Mouse (Mus musculus): ENCODE measurements at regions not wholly inside any gene's neighbourhood (a gene's known extent, or its start where the extent isn't known, plus 50 kb on each side); places are given as distances from the start of the nearest gene placed in this dataset.

DNA sequence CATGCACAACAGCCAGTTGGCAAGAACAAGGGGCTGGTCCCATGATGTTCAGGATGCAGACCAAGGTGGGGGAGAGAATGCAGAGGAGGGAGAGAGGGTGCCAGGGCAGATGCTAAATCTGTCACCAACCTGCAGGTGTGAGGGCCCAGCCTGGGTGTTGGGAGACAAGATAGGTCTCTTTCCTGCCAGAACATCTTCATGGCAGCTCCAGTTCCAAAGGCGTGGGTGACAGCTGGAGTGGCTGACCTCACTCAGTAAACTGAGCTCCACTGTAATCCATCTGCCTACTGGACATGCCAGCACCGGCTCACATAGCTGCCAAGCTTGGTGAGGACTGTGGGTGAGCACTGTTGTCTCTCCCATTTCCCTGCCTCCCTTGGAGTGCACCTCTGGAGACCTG, 129.9 kb downstream of the Ndufa10 start:
- Histone ChIP-seq H3K27me3 (ENCODE audit: control insufficient read depth, insufficient read depth, low read length) (no peaks in the 10 kb centered on the region), H3K27ac (ENCODE audit: low read length) (peak overlapping the region; percentile 10; the same call in 1 of the 2 replicates), H3K4me3 (ENCODE audit: low read length) (no peak overlapping the region), H3K9ac (ENCODE audit: low read length) (no peak overlapping the region), H3K9me3 (replicated peaks; ENCODE audit: control insufficient read depth, low read length) (0 out of 2 replicates have a peak, but pooled peaks cover 5% of the 10 kb centered on the region), H3K36me3 (ENCODE audit: control insufficient read depth, insufficient read depth) (no peaks in the 10 kb centered on the region), H3K4me1 (ENCODE audit: control insufficient read depth, insufficient read depth, low read length) (peaks cover 18% of the 10 kb centered on the region), H3K4me2 (ENCODE audit: low read depth, low read length) (no peak overlapping the region)
- 47% methylated on average over 2 of the region's 2 CpGs for WGBS
- peak; percentile 68 for ATAC-seq (replicated peaks; ENCODE audit: extremely low read depth, insufficient read depth, low FRiP score)

DNA sequence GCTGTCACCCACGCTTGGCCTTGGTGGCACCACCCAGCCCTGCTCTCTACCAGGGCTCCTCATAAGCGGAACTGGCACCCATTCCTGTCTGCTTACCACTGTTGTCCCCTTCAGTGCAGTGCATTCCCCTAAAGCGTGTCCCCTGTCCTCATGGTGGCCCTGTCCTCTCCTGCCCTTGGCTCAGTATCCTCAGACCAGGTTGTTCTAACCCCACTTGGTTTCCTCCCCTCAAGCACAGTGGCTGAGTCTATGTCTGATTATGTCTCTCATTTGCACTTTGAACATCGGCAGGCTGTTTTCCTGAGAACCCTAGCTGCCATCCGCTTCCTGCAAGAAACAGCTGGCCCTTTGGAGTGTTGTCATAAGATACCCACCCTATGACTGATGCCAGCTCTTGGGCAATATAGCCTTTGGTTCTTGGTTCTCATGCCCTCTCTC, 130.5 kb downstream of the Ndufa10 start:
- peaks cover 21% of the 10 kb centered on the region for H3K4me1 ChIP-seq (ENCODE audit: control insufficient read depth, insufficient read depth, low read length)
- no peak overlapping the region for H3K9ac ChIP-seq (ENCODE audit: low read length)
- no peak overlapping the region for H3K4me3 ChIP-seq (ENCODE audit: low read length)
- peak overlapping the region; percentile 10; the same call in 1 of the 2 replicates for H3K27ac ChIP-seq (ENCODE audit: low read length)
- 0 out of 2 replicates have a peak, but pooled peaks cover 5% of the 10 kb centered on the region for H3K9me3 ChIP-seq (replicated peaks; ENCODE audit: control insufficient read depth, low read length)
- no peak for ATAC-seq (replicated peaks; ENCODE audit: extremely low read depth, insufficient read depth, low FRiP score)
- 79% methylated on average over 5 of the region's 5 CpGs for WGBS
- no peaks in the 10 kb centered on the region for H3K27me3 ChIP-seq (ENCODE audit: control insufficient read depth, insufficient read depth, low read length)
- no peak overlapping the region for H3K4me2 ChIP-seq (ENCODE audit: low read depth, low read length)
- no peaks in the 10 kb centered on the region for H3K36me3 ChIP-seq (ENCODE audit: control insufficient read depth, insufficient read depth)

DNA sequence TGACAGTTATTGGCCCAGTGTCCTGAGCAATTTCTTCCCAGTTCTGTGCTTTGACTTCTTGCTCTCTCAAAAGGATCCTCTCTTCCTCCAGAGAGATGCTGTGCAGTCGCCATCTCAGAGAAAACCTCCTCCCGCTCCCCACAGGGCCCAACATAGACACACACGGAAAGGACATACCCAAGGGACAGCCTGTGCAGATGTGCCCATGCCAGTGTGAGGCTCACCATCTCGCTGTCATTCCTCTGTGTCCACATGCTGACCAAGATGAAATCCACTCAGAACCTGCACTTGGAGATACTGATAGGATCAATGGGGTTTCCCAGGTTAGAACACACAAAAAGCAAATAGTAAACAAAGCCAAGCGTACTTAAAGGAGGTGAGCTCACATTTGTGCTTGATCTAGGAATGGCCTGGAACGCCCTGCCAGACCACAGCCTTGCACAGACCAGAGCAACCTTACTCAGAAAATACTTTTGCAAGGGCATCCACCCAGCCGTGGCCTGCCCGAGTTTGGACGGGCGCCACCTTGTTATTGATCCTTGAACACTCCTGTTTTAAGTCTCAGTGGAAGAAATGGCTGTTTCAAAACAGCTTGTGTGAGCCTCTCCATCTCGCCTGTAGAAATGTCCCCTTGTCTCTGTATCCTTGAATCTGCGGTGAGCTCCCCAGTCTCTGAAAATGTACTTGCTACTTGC, 131.7 kb downstream of the Ndufa10 start:
- no peak overlapping the region for H3K4me2 ChIP-seq (ENCODE audit: low read depth, low read length)
- H3K27ac ChIP-seq (ENCODE audit: low read length): no peak overlapping the region
- no peaks in the 10 kb centered on the region for H3K27me3 ChIP-seq (ENCODE audit: control insufficient read depth, insufficient read depth, low read length)
- H3K36me3 ChIP-seq (ENCODE audit: control insufficient read depth, insufficient read depth): no peaks in the 10 kb centered on the region
- 87% methylated on average over 12 of the region's 12 CpGs for WGBS
- H3K9me3 ChIP-seq (replicated peaks; ENCODE audit: control insufficient read depth, low read length): 0 out of 2 replicates have a peak, but pooled peaks cover 5% of the 10 kb centered on the region
- H3K4me1 ChIP-seq (ENCODE audit: control insufficient read depth, insufficient read depth, low read length): peaks cover 25% of the 10 kb centered on the region
- no peak overlapping the region for H3K9ac ChIP-seq (ENCODE audit: low read length)
- ATAC-seq (replicated peaks; ENCODE audit: extremely low read depth, insufficient read depth, low FRiP score): no peak
- no peak overlapping the region for H3K4me3 ChIP-seq (ENCODE audit: low read length)

DNA sequence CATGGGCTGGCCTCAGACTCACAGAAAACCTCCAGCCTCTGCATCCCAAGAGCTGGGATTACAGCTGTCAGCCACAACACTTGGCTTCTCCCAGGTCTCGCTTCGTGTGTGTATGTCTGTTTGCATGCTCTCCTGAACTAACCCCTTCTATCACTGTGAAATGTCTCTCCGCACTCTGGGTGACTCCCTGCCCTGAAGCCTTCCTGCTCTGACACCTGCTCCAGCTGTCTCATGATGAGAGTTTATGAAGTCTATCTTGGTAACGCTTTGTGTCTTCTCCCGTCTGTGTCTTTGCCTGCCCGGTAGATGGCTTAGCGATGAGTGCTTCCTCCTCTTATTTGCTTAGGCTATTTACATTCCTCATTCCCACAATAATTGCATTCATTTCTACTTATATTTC, 133.0 kb downstream of the Ndufa10 start:
- H3K36me3 ChIP-seq (ENCODE audit: control insufficient read depth, insufficient read depth): no peaks in the 10 kb centered on the region
- ATAC-seq (replicated peaks; ENCODE audit: extremely low read depth, insufficient read depth, low FRiP score): no peak
- no peak overlapping the region for H3K4me3 ChIP-seq (ENCODE audit: low read length)
- no peak overlapping the region for H3K9ac ChIP-seq (ENCODE audit: low read length)
- H3K4me2 ChIP-seq (ENCODE audit: low read depth, low read length): no peak overlapping the region
- peaks cover 30% of the 10 kb centered on the region for H3K4me1 ChIP-seq (ENCODE audit: control insufficient read depth, insufficient read depth, low read length)
- no peak overlapping the region for H3K27ac ChIP-seq (ENCODE audit: low read length)
- 59% methylated on average over 7 of the region's 7 CpGs for WGBS
- no peaks in the 10 kb centered on the region for H3K27me3 ChIP-seq (ENCODE audit: control insufficient read depth, insufficient read depth, low read length)
- 0 out of 2 replicates have a peak, but pooled peaks cover 5% of the 10 kb centered on the region for H3K9me3 ChIP-seq (replicated peaks; ENCODE audit: control insufficient read depth, low read length)

DNA sequence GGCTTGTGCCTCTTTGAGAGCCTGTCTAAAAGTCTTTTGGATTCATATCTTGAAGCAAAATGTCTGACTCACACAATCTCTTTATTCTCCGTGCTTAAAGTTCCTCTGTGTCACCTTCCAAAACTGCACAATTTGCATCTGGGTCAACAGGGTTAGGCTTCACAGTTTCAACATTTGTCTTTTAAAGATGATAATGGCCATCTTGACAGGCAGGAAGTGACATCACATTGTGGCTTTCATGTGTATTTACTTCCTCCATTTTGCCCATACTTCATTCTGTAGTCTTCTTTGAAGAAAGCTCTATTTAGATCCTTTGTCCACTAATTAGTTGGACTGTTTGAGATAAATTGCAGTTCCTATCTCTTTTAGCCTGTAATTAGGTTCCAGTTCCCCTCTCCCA, 135.1 kb downstream of the Ndufa10 start:
- H3K4me2 ChIP-seq (ENCODE audit: low read depth, low read length): no peak overlapping the region
- 0 out of 2 replicates have a peak, but pooled peaks cover 5% of the 10 kb centered on the region for H3K9me3 ChIP-seq (replicated peaks; ENCODE audit: control insufficient read depth, low read length)
- H3K27me3 ChIP-seq (ENCODE audit: control insufficient read depth, insufficient read depth, low read length): no peaks in the 10 kb centered on the region
- WGBS: 70% methylated on average over 1 of the region's 1 CpGs
- no peak overlapping the region for H3K27ac ChIP-seq (ENCODE audit: low read length)
- H3K9ac ChIP-seq (ENCODE audit: low read length): no peak overlapping the region
- peaks cover 21% of the 10 kb centered on the region for H3K4me1 ChIP-seq (ENCODE audit: control insufficient read depth, insufficient read depth, low read length)
- H3K4me3 ChIP-seq (ENCODE audit: low read length): no peak overlapping the region
- H3K36me3 ChIP-seq (ENCODE audit: control insufficient read depth, insufficient read depth): no peaks in the 10 kb centered on the region
- ATAC-seq (replicated peaks; ENCODE audit: extremely low read depth, insufficient read depth, low FRiP score): no peak

DNA sequence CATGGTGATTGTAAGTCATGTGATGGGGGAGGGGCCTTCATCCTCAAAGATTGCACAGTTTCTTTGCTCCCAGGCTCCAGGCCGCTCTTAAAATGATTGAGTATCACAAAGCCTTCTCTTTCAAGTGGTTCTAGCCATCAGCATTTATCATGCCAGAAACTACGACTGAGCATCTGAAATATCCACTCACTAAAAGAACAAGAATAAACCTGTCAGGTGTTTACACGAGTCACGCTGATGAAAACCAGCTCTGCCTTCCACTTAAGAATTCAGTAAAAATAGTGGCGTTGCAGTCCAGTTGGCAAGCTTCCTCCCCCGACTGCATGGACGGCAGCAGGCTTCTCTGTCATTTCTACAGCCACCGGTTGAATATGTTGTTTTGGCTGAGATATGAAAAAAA, 136.2 kb downstream of the Ndufa10 start:
- Histone ChIP-seq H3K36me3 (ENCODE audit: control insufficient read depth, insufficient read depth) (no peaks in the 10 kb centered on the region), H3K4me1 (ENCODE audit: control insufficient read depth, insufficient read depth, low read length) (peaks cover 12% of the 10 kb centered on the region; the same call in 1 of the 2 replicates), H3K27ac (ENCODE audit: low read length) (peak overlapping the region; percentile 76), H3K4me2 (ENCODE audit: low read depth, low read length) (no peak overlapping the region), H3K27me3 (ENCODE audit: control insufficient read depth, insufficient read depth, low read length) (no peaks in the 10 kb centered on the region), H3K4me3 (ENCODE audit: low read length) (no peak overlapping the region), H3K9me3 (replicated peaks; ENCODE audit: control insufficient read depth, low read length) (0 out of 2 replicates have a peak, but pooled peaks cover 5% of the 10 kb centered on the region), H3K9ac (ENCODE audit: low read length) (no peak overlapping the region)
- 26% methylated on average over 8 of the region's 8 CpGs for WGBS
- peak; percentile 83 for ATAC-seq (replicated peaks; ENCODE audit: extremely low read depth, insufficient read depth, low FRiP score)

DNA sequence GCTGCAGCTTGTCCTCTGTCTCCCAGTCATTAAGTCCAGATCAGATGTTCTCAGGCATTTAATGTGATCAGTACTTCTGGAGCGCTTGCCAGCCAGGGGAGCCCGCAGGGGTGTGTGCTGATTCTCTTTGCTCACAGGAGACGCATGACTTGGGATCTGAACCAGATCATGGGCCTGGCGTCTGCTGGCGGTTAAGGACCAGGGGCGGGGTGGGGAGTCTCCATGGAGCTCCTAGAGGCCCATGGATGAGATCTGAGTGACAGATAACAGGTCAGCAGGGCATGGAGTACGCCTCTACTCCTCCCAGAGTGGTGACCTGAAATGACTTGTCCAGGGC, 136.7 kb upstream of the Hdac4 start:
- Histone ChIP-seq H3K27ac (ENCODE audit: low read length) (no peak overlapping the region), H3K4me3 (ENCODE audit: low read length) (no peak overlapping the region), H3K36me3 (ENCODE audit: control insufficient read depth, insufficient read depth) (no peaks in the 10 kb centered on the region), H3K9me3 (replicated peaks; ENCODE audit: control insufficient read depth, low read length) (no peaks in the 10 kb centered on the region), H3K9ac (ENCODE audit: low read length) (no peak overlapping the region), H3K4me1 (ENCODE audit: control insufficient read depth, insufficient read depth, low read length) (peaks cover 6% of the 10 kb centered on the region; the same call in 1 of the 2 replicates), H3K4me2 (ENCODE audit: low read depth, low read length) (no peak overlapping the region), H3K27me3 (ENCODE audit: control insufficient read depth, insufficient read depth, low read length) (no peaks in the 10 kb centered on the region)
- ATAC-seq (replicated peaks; ENCODE audit: extremely low read depth, insufficient read depth, low FRiP score): no peak
- WGBS: 77% methylated on average over 7 of the region's 7 CpGs

DNA sequence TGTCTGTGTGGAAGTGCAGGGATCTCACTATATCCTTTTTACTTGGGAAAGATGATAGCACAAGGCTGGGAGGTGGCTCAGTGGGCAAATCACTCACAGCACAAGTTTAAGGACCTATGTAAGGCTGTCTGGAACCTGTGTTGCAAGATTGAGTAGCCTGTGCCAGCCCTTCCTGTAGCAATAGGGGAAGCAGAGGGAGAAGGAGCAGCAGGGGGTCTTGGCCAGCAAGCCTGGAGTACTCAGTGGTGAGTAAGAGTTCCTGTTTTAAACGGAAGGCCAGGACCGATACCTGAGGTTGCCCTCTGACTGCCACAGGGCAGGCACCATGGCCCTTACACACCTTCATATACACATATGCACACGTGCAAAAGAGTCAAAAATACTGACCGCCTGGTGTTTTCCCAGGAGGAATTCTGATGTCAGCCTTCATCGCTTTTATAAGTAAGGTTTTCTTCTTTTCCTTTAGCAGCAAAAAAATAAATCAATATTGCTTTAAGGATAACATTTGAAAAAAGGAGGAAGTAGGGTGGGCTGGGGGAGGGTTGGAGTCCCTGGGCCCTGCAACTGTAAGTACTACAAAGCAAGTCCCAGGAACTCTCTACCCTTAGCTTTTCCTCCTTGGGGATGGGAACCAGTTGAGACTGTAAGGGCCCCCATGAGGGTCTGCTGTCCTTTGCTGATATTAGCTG, 136.2 kb upstream of the Hdac4 start:
- H3K9me3 ChIP-seq (replicated peaks; ENCODE audit: control insufficient read depth, low read length): no peaks in the 10 kb centered on the region
- no peak overlapping the region for H3K4me3 ChIP-seq (ENCODE audit: low read length)
- ATAC-seq (replicated peaks; ENCODE audit: extremely low read depth, insufficient read depth, low FRiP score): no peak
- H3K27me3 ChIP-seq (ENCODE audit: control insufficient read depth, insufficient read depth, low read length): no peaks in the 10 kb centered on the region
- H3K4me1 ChIP-seq (ENCODE audit: control insufficient read depth, insufficient read depth, low read length): peaks cover 2% of the 10 kb centered on the region; the same call in 1 of the 2 replicates
- WGBS: 72% methylated on average over 5 of the region's 5 CpGs
- no peak overlapping the region for H3K9ac ChIP-seq (ENCODE audit: low read length)
- H3K27ac ChIP-seq (ENCODE audit: low read length): no peak overlapping the region
- no peak overlapping the region for H3K4me2 ChIP-seq (ENCODE audit: low read depth, low read length)
- H3K36me3 ChIP-seq (ENCODE audit: control insufficient read depth, insufficient read depth): no peaks in the 10 kb centered on the region

DNA sequence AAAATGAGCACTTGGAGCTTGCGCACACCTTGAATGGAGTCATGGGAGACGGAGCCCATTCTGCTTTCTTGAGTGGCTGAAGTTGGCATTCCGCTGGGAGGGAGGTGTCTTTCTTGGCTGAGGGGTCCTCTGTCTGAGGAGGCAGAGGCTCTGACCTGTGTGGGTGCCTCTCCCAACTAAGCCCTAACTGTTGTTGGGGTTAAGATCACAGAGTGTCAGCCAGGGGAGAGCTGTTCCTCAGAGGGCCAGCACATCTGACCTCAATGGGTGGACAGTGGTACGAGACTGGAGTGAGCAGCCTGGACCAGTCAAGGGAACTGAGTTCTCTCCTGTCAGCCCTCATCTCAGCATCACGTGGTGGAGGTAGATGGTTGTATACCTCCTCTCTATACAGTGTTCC, 134.7 kb upstream of the Hdac4 start:
- H3K9me3 ChIP-seq (replicated peaks; ENCODE audit: control insufficient read depth, low read length): no peaks in the 10 kb centered on the region
- H3K4me3 ChIP-seq (ENCODE audit: low read length): no peak overlapping the region
- no peaks in the 10 kb centered on the region; the same call in 1 of the 2 replicates for H3K4me1 ChIP-seq (ENCODE audit: control insufficient read depth, insufficient read depth, low read length)
- H3K27ac ChIP-seq (ENCODE audit: low read length): no peak overlapping the region
- no peak for ATAC-seq (replicated peaks; ENCODE audit: extremely low read depth, insufficient read depth, low FRiP score)
- no peak overlapping the region for H3K4me2 ChIP-seq (ENCODE audit: low read depth, low read length)
- H3K9ac ChIP-seq (ENCODE audit: low read length): no peak overlapping the region
- no peaks in the 10 kb centered on the region for H3K27me3 ChIP-seq (ENCODE audit: control insufficient read depth, insufficient read depth, low read length)
- 79% methylated on average over 5 of the region's 5 CpGs for WGBS
- no peaks in the 10 kb centered on the region for H3K36me3 ChIP-seq (ENCODE audit: control insufficient read depth, insufficient read depth)

All from heart, embryonic 16.5 days (tissue).